Mouse (Mus musculus) myocyte (in vitro differentiated cells): ENCODE measurements around the gene Nav3. TPM values are rescaled to one million over a fixed set of nuclear protein-coding genes. Genes with fewer than 3 reads are reported as not detected.

Experiments
- H3K27me3 ChIP-seq: one replicate; pipeline ENCODE4 v1.6.1; 2011; ENCODE audit not compliant: control insufficient read depth, insufficient read depth, insufficient read length
- H3K36me3 ChIP-seq: one replicate; pipeline ENCODE4 v1.6.1; 2011; ENCODE audit not compliant: control insufficient read depth, insufficient read depth
- H3K4me2 ChIP-seq: one replicate; pipeline ENCODE4 v1.6.1; 2011; ENCODE audit warnings: low read depth, control low read depth
- H3K4me3 ChIP-seq: one replicate; pipeline ENCODE4 v1.5.1; 2011; ENCODE audit warnings: mild to moderate bottlenecking, control low read depth, moderate library complexity
- H3K79me2 ChIP-seq: one replicate; pipeline ENCODE4 v1.6.1; 2011; ENCODE audit not compliant: control insufficient read depth, insufficient read depth
- H3ac ChIP-seq: one replicate; pipeline ENCODE4 v1.6.1; 2011; ENCODE audit not compliant: control insufficient read depth, insufficient read length
- CEBPB ChIP-seq: IDR thresholded peaks from 2 replicates; pipeline ENCODE4 v1.6.1; 2011; ENCODE audit warnings: mild to moderate bottlenecking, moderate library complexity; ENCODE audit not compliant: poor library complexity, insufficient read depth, severe bottlenecking
- E2F4 ChIP-seq: IDR thresholded peaks from one replicate; pipeline ENCODE4 v1.6.1; 2011; ENCODE audit warnings: mild to moderate bottlenecking, control low read depth, moderate library complexity; ENCODE audit not compliant: insufficient read depth
- MAX ChIP-seq: IDR thresholded peaks from one replicate; pipeline ENCODE4 v1.6.1; 2011; ENCODE audit warnings: low read depth, mild to moderate bottlenecking, control low read depth
- MYOD1 ChIP-seq, 3 experiments: IDR thresholded peaks; one replicate each; pipeline ENCODE4 v1.6.1; 2011; ENCODE audit warnings: control low read depth in 2 of 3, low read depth in 2 of 3, mild to moderate bottlenecking in 2 of 3, moderate library complexity in 1 of 3; ENCODE audit not compliant: insufficient read length in 2 of 3, control insufficient read depth in 1 of 3
- MYOG ChIP-seq, 3 experiments: IDR thresholded peaks; one replicate each; pipeline ENCODE4 v1.6.1; 2011; ENCODE audit warnings: control low read depth in 2 of 3, low read depth in 2 of 3, mild to moderate bottlenecking in 2 of 3; ENCODE audit not compliant: insufficient read length in 2 of 3, control insufficient read depth in 1 of 3, insufficient read depth in 1 of 3
- POLR2A ChIP-seq: IDR thresholded peaks from one replicate; pipeline ENCODE4 v1.6.1; 2011; ENCODE audit warnings: low read depth, mild to moderate bottlenecking, control low read depth, moderate library complexity; ENCODE audit not compliant: insufficient read length
- POLR2AphosphoS2 ChIP-seq: IDR thresholded peaks from one replicate; pipeline ENCODE4 v1.6.1; 2011; ENCODE audit warnings: low read depth, control low read depth; ENCODE audit not compliant: insufficient read length
- REST ChIP-seq: IDR thresholded peaks from one replicate; pipeline ENCODE4 v1.6.1; 2011; ENCODE audit warnings: mild to moderate bottlenecking, control low read depth, moderate library complexity; ENCODE audit not compliant: insufficient read depth, insufficient read length
- SRF ChIP-seq: IDR thresholded peaks from one replicate; pipeline ENCODE4 v1.6.1; 2011; ENCODE audit warnings: low read depth; ENCODE audit not compliant: control insufficient read depth, insufficient read length
- TCF12 ChIP-seq: IDR thresholded peaks from one replicate; pipeline ENCODE4 v1.6.1; 2011; ENCODE audit warnings: mild to moderate bottlenecking, control low read depth; ENCODE audit not compliant: poor library complexity, insufficient read depth, severe bottlenecking
- TCF3 ChIP-seq: IDR thresholded peaks from one replicate; pipeline ENCODE4 v1.6.1; 2011; ENCODE audit warnings: low read depth, control low read depth; ENCODE audit not compliant: insufficient read length
- USF1 ChIP-seq: IDR thresholded peaks from one replicate; pipeline ENCODE4 v1.6.1; 2011; ENCODE audit warnings: low read depth, mild to moderate bottlenecking, control low read depth, moderate library complexity
- polyA plus RNA-seq: library from polyadenylated mRNA; unstranded; fragments of >200 nt; fragmentation: generic; extraction: Trizol; gene quantifications from one replicate; pipeline ENCODE4 v1.2.1, GENCODE M21; 2012; ENCODE audit warnings: missing spikeins

The Nav3 gene
- polyA plus RNA-seq, 1 experiment: 2.9 TPM

DNA sequence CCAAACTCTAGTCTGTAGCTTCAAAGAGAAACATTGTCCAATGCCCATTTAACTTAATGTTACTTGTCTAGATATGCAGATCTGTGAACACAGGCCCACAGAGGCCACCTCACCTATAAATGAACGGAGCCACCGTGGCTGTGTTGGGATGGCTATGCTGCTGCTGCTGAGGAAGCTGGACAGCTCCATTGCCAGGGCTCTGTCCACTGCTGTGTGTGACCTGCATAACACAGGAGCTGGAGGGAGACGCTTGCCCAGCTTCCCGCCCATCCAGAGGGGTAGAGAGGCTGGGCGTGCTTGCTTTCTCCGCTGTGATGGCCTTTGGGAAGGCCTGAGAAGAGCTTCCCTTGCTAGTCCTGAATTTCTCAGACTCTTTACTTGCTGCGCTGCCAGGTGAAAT lies 603.6 kb downstream of the Nav3 start:
- TF ChIP-seq REST (peak; percentile 86), POLR2AphosphoS2 (no peak)
- Histone ChIP-seq H3K36me3 (peaks cover 9% of the 10 kb centered on the region), H3K4me3 (no peak overlapping the region), H3K79me2 (no peaks in the 10 kb centered on the region), H3K4me2 (no peak overlapping the region), H3K27me3 (no peaks in the 10 kb centered on the region), H3ac (no peak overlapping the region)

DNA sequence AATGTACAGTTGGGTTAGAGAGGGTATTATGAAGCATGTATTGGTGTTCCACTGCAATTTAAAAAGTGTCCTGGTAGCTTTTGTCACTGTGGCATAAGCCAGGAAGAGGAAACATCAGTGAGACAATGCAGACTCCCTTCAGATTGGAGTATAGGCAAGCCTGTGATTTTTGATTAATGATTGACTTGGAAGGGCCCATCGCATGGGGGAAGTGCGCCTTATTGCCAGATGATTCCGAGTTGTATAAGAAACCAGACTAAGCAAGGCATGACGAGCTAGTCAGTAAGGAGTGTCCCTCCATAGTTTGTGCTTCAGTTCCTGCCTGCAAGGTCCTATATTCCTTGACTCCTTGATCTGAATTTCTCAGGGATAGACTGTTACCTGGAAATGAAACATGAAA lies 608.4 kb downstream of the Nav3 start:
- Histone ChIP-seq H3K79me2 (no peaks in the 10 kb centered on the region), H3K27me3 (no peaks in the 10 kb centered on the region), H3K36me3 (peaks cover 4% of the 10 kb centered on the region), H3K4me2 (no peak overlapping the region), H3ac (no peak overlapping the region), H3K4me3 (no peak overlapping the region)
- TF ChIP-seq CEBPB: no peak
- TF ChIP-seq POLR2AphosphoS2: no peak
- TF ChIP-seq TCF12: no peak
- TF ChIP-seq TCF3: no peak
- no peak for TF ChIP-seq MYOD1 (IDR thresholded peaks at IDR 0.05; ENCODE audit: control insufficient read depth in 1 of 3, insufficient read length in 2 of 3, low read depth in 2 of 3)
- TF ChIP-seq USF1: no peak
- TF ChIP-seq REST: no peak
- TF ChIP-seq E2F4: no peak
- TF ChIP-seq MYOG (IDR thresholded peaks at IDR 0.05; ENCODE audit: control insufficient read depth in 1 of 3, insufficient read depth in 1 of 3, insufficient read length in 2 of 3, low read depth in 2 of 3): no peak
- TF ChIP-seq MAX: no peak
- no peak for TF ChIP-seq SRF
- TF ChIP-seq POLR2A: no peak

DNA sequence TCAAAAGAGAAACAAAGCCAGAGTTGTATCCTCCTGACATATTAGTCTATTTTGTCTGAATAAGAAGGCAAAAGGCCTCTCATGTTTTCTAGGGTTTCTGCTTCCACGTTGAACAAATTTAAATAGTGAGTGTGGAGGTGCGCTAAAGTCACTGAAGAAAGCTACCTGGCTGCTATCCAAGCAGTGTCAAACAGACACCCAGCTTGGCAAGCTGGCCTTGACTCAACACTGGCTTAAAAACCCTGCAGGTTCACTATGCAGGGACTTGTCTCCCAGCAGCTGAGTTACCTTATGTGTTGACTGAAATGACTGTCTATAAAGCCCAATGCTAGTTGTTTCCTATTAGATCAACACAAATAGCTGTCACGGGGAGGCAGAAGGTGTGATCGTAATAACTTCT lies 612.3 kb downstream of the Nav3 start:
- Histone ChIP-seq H3K79me2 (no peaks in the 10 kb centered on the region), H3K4me2 (no peak overlapping the region), H3ac (no peak overlapping the region), H3K27me3 (no peaks in the 10 kb centered on the region), H3K4me3 (no peak overlapping the region), H3K36me3 (peaks cover 6% of the 10 kb centered on the region)
- no peak for TF ChIP-seq E2F4
- TF ChIP-seq TCF3: no peak
- TF ChIP-seq MAX: no peak
- TF ChIP-seq MYOD1 (IDR thresholded peaks at IDR 0.05; ENCODE audit: control insufficient read depth in 1 of 3, insufficient read length in 2 of 3, low read depth in 2 of 3): no peak
- TF ChIP-seq TCF12: no peak
- TF ChIP-seq POLR2A: no peak
- no peak for TF ChIP-seq POLR2AphosphoS2

DNA sequence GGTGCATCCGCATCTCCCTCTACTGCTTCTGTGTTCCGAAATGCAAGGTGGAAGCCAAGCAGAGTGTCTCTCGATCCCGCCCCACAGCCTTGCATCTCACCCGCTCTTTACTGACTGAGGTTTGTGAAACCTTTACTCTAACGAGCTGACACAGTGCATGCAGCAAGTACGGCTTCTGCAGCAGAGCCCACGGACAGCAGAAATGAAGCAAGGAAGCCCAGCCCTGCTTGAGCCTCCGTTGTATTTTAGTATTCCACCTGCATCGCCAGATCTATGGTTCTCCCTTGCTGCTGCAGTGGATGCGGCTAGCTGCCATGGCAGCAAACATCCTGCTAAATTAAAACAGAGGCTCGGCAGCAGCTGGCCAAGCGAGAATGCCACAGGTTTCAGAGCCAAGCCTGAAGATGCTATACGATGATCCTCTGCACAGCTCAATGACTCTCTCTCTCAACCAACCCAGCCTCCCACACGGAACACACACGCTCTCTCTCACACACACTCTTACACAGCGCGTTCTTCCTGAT lies 623.2 kb downstream of the Nav3 start:
- Histone ChIP-seq H3K4me2 (no peak overlapping the region), H3K27me3 (no peaks in the 10 kb centered on the region), H3ac (no peak overlapping the region), H3K36me3 (peaks cover 6% of the 10 kb centered on the region), H3K4me3 (no peak overlapping the region), H3K79me2 (no peaks in the 10 kb centered on the region)
- TF ChIP-seq POLR2A (no peak), REST (no peak), E2F4 (no peak), SRF (no peak), USF1 (no peak), MAX (no peak), MYOG (IDR thresholded peaks at IDR 0.05; ENCODE audit: control insufficient read depth in 1 of 3, insufficient read depth in 1 of 3, insufficient read length in 2 of 3, low read depth in 2 of 3) (no peak), TCF12 (no peak), MYOD1 (IDR thresholded peaks at IDR 0.05; ENCODE audit: control insufficient read depth in 1 of 3, insufficient read length in 2 of 3, low read depth in 2 of 3) (no peak), TCF3 (no peak), CEBPB (no peak), POLR2AphosphoS2 (no peak)

DNA sequence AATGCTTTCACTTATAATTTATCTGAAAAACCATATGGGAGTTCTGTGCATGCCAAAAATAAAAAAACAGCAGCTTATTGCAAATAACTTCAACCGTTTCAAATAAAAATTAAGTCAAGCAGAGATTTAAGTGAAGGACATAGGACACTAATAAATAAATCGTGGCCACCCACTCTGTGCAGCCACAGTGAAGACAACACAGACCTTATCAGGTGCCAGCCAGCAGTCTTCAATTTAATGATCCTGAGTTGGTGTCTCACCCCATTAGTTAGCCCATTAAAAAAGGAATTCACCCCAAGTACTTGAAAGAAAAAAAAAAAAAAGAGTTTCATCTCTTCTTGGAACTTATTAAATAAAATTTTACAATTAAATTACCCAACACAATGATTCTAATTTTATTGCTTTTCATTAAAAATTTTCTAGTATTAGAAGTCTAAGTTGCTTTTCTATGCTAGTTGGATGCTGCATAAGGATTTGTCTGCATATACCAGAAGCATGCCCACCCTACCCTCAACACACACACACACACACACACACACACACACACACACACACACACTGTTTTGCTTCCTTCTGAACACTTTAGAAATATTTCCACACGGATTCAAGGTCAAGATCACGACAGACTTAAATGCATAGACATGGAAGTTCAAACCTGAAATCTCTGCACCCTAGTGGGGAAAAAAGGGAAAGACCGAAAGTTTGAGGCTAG lies 649.1 kb downstream of the Nav3 start:
- no peak overlapping the region for H3ac ChIP-seq
- no peak overlapping the region for H3K4me3 ChIP-seq
- H3K27me3 ChIP-seq: no peaks in the 10 kb centered on the region
- H3K79me2 ChIP-seq: no peaks in the 10 kb centered on the region
- no peak overlapping the region for H3K4me2 ChIP-seq
- no peak for TF ChIP-seq MYOG (IDR thresholded peaks at IDR 0.05; ENCODE audit: control insufficient read depth in 1 of 3, insufficient read depth in 1 of 3, insufficient read length in 2 of 3, low read depth in 2 of 3)
- H3K36me3 ChIP-seq: peaks cover 4% of the 10 kb centered on the region
